Mouse (Mus musculus): ENCODE data around the gene Myo1c.

GRCm38 (mm10) chr11:75654471-75655390 is 4.4 kb downstream of the Myo1c start:
- no peak for TF ChIP-seq POLR2A (IDR thresholded peaks at IDR 0.05; ENCODE audit: low read depth, low read length)
- no peak for TF ChIP-seq CTCF (IDR thresholded peaks at IDR 0.05; ENCODE audit: extremely low read depth, insufficient read length, insufficient replicate concordance, low read depth, low read length)

Measured in small intestine, adult 2 months (tissue).